Mouse (Mus musculus) kidney, adult 2 months (tissue): ENCODE data around the gene Fkbp2.

Experiments used
- CTCF ChIP-seq: fragments of 200-500 bp; conservative IDR thresholded peaks from 2 replicates; pipeline ENCODE4 v1.5.1; 2011; ENCODE audit warnings: low read depth, mild to moderate bottlenecking, control low read depth, low read length, moderate library complexity, mixed read lengths; ENCODE audit not compliant: insufficient read depth, insufficient read length
- POLR2A ChIP-seq: fragments of 200-500 bp; IDR thresholded peaks from one replicate; pipeline ENCODE4 v1.6.1; 2011; ENCODE audit warnings: low read depth, low read length, control low read depth

GRCm38 (mm10) chr19:6972247-6972917, 7.9 kb downstream of the Fkbp2 start:
- no peak for TF ChIP-seq CTCF
- no peak for TF ChIP-seq POLR2A
